In genomic region chr11:116130488-116131205, GRCm38 (mm10) we compare ENCODE assay signal across 8 mouse cellular contexts. TPM values are rescaled to one million over a fixed set of nuclear protein-coding genes. Genes with fewer than 3 reads are reported as not detected.
DNase-seq lines count a peak whose midpoint lies in the region; ATAC-seq lines count a peak whose summit lies in the region.

TSS of gene Trim65 (minus strand) at chr11:116131128.

- peaks cover 54% of the 10 kb centered on the region for H3K36me3 ChIP-seq in heart, embryonic 14.5 days (ENCODE audit: control insufficient read depth, insufficient read depth, low read length)
- H3K36me3 ChIP-seq in liver, embryonic 12.5 days = peaks cover 51% of the 10 kb centered on the region
- H3K36me3 ChIP-seq in splenic B cell, adult 2 months (ENCODE audit: control insufficient read depth, insufficient read depth, low read length, poor library complexity, severe bottlenecking) = peaks cover 10% of the 10 kb centered on the region; the same call in 1 of the 2 replicates

- peak within 1 kb of the TSS; percentile 94 for H3K4me3 ChIP-seq in brown adipose tissue, adult 24 weeks (ENCODE audit: insufficient read depth, low read depth, low read length)
- peak within 1 kb of the TSS; percentile 57 to 63 for H3K4me3 ChIP-seq in heart, embryonic 14.5 days (ENCODE audit: control insufficient read depth in 1 of 2, insufficient read depth in 1 of 2, low read depth in 1 of 2, low read length in 2 of 2)
- H3K4me3 ChIP-seq in liver, embryonic 12.5 days = peak within 1 kb of the TSS; percentile 63

- WGBS in heart, embryonic 14.5 days = under 1% methylated on average over 69 of the region's 69 CpGs
- under 1% methylated on average over 69 of the region's 69 CpGs for WGBS in liver, embryonic 12.5 days (ENCODE audit: insufficient replicate concordance)

- H3K9me3 ChIP-seq in heart, embryonic 14.5 days (ENCODE audit: control insufficient read depth, low read length) = no peaks in the 10 kb centered on the region
- H3K9me3 ChIP-seq in liver, embryonic 12.5 days (replicated peaks) = no peaks in the 10 kb centered on the region

- no peaks in the 10 kb centered on the region for H3K27me3 ChIP-seq in heart, embryonic 14.5 days (ENCODE audit: control insufficient read depth, insufficient read depth, low read length)
- no peaks in the 10 kb centered on the region for H3K27me3 ChIP-seq in liver, embryonic 12.5 days (replicated peaks)
- H3K27me3 ChIP-seq in splenic B cell, adult 2 months (ENCODE audit: control insufficient read depth, insufficient read depth, low read length, poor library complexity, severe bottlenecking) = no peaks in the 10 kb centered on the region

- H3K27ac ChIP-seq in brown adipose tissue, adult 24 weeks (replicated peaks; ENCODE audit: low read depth, low read length) = peak within 1 kb of the TSS; percentile 96
- H3K27ac ChIP-seq in heart, embryonic 14.5 days (replicated peaks in 1 of 2; ENCODE audit: control insufficient read depth in 1 of 2, insufficient read depth in 1 of 2, low read depth in 2 of 2, low read length in 2 of 2) = peak within 1 kb of the TSS; percentile 81 to 88
- peak within 1 kb of the TSS; percentile 73 for H3K27ac ChIP-seq in liver, embryonic 12.5 days

- ATAC-seq in heart, embryonic 14.5 days (ENCODE audit: insufficient number of reproducible peaks, insufficient read depth, low FRiP score, low read depth) = peak; percentile 82
- ATAC-seq in liver, embryonic 12.5 days = peak; percentile 73

- peak; percentile 97 for DNase-seq in CD4-positive, CD25-positive, alpha-beta regulatory T cell, adult 2 months (ENCODE audit: low read depth, low spot score)
- DNase-seq in fibroblast of lung, adult 2 months (ENCODE audit: low read depth) = peak; percentile 67
- DNase-seq in kidney, postnatal 14 days = peak; percentile 94
- DNase-seq in naive thymus-derived CD4-positive, alpha-beta T cell, adult 2 months (ENCODE audit: low read depth) = peak; percentile 96
- DNase-seq in splenic B cell, adult 2 months (ENCODE audit: low read depth, low spot score) = peak; percentile 98

- peak within 1 kb of the TSS; percentile 75 for H3K4me2 ChIP-seq in heart, embryonic 14.5 days (ENCODE audit: low read length)
- H3K4me2 ChIP-seq in liver, embryonic 12.5 days = peak within 1 kb of the TSS; percentile 85

- H3K9ac ChIP-seq in heart, embryonic 14.5 days (ENCODE audit: low read length) = peak within 1 kb of the TSS; percentile 81
- H3K9ac ChIP-seq in liver, embryonic 12.5 days = peak within 1 kb of the TSS; percentile 72

- H3K4me1 ChIP-seq in brown adipose tissue, adult 24 weeks (ENCODE audit: control insufficient read depth, insufficient read depth, insufficient read length, low read length) = peaks cover 16% of the 10 kb centered on the region
- H3K4me1 ChIP-seq in heart, embryonic 14.5 days (ENCODE audit: control insufficient read depth in 2 of 2, insufficient read depth in 2 of 2, low read length in 2 of 2) = peaks cover 17 to 31% of the 10 kb centered on the region in 2 experiments
- peaks cover 40% of the 10 kb centered on the region for H3K4me1 ChIP-seq in liver, embryonic 12.5 days

RNA-seq across cellular contexts. Expression of gene Trim65, which starts in this region (rescaled TPM):
- 5.9 and 8.3 TPM in 2 replicates for polyA plus RNA-seq in brown adipose tissue, adult 24 weeks (2012; ENCODE audit: insufficient read depth, insufficient read length, missing spikeins)
- polyA plus RNA-seq in heart, embryonic 14.5 days (2014; fragmentation: Nextera tagmentation; extraction: Ambion mirVana) = 3.8 and 4.8 TPM in 2 replicates
- 1.7 and 2.0 TPM in 2 replicates for polyA plus RNA-seq in liver, embryonic 12.5 days (2016; fragmentation: Nextera tagmentation; extraction: Ambion mirVana)

Comparison
In these comparisons a context has a peak if more than half of its experiments do, and no peak if none do; other contexts are left out.
1. Peak in every context shown above with its lines: DNase-seq, ATAC-seq, H3K4me3 ChIP-seq and H3K27ac ChIP-seq.